Mouse (Mus musculus) frontal cortex, postnatal 36 days (tissue): ENCODE measurements around the gene Gm16451.
"Not testable (repeated sequence)": the region's sequence is repeated elsewhere in the genome, so short reads cannot be mapped to it uniquely, and the experiment has no call there.

Source experiments
- DNase-seq, 2 experiments: peaks; one replicate each; pipeline ENCODE4 v3.0.0; 2022; ENCODE audit warnings: low spot score in 2 of 2

The Gm16451 gene

DNA sequence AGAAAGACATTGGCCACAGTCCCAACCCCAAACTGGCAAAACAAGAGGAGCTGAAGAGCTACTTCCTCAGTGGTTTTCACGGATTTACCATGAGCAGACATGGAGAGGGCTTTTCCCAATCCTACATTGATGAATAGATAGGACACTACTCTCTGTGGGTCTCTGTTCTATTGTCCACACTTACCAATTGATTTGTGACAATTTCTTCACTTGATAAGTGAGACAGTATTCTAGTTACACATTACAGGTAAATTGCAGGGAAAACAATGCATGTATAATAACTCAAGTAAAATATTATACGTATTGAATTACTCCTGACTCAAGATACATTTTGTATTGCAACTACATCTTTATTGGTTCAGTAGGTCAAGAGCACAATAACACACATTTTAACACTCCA lies at the start of gene Gm16451:
TSS of gene Gm16451 (minus strand) at position 101 of the 400 bp plus-strand sequence.
- DNase-seq: not testable (repeated sequence)

DNA sequence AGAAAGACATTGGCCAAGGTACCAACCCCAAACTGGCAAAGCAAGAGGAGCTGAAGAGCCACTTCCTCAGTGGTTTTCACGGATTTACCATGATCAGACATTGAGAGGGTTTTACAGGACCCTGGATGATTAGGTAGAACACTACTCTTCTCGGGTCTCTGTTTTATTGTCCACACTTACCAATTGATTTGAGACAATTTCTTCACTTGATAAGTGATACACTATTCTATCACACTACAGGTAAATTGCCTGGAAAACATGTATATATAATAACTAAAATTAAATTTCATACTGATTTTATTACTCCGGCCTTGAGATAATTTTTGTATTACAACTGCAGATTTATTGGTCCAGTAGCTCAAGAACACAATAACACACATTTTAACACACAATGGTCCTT lies 45.9 kb upstream of the Gm16451 start, which contains the start of gene Vmn1r142:
TSS of gene Vmn1r142 (minus strand) at position 101 of the 400 bp plus-strand sequence.
- not testable (repeated sequence) for DNase-seq

DNA sequence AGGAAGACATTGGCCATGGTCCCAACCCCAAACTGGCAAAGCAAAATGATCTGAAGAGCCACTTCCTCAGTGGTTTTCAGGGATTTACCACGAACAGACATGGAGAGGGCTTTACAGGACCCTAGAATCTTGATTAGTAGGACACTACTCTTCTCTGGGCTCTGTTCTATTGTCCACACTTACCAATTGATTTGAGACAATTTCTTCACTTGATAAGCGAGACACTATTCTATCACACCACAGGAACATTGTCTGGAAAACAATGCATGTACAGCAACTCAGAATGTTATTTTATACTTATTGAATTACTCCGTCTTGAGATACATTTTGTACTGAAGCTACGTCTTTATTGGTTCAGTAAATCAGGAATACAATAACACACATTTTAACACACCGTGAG lies 16.6 kb upstream of the Gm16451 start, which contains the start of gene Gm10666:
TSS of gene Gm10666 (minus strand) at position 101 of the 400 bp plus-strand sequence.
- DNase-seq: not testable (repeated sequence)

DNA sequence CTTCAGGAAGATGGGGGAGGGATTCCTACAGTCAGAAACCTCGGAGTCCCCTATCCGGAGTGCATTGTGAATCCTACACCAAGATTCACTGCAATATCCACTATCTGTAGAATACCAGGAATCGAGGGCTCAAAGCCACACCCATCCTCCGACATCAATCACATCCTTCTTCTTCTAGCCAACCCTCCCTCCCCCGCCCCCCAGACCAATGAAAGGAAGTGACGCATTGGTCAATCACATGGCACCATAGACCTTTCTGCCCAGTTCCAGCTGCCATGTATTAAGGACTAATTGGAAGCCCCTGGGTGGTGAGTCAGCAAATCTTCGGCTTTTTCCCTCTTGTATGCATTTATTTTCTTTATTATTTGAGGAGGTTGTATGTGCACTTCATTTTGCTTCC lies 49.3 kb downstream of the Gm16451 start, which contains the start of gene Vmn1r139:
TSS of gene Vmn1r139 (plus strand) at position 301 of the 400 bp plus-strand sequence.
- DNase-seq: not testable (repeated sequence)
